Mouse (Mus musculus) R1 (cell line): ENCODE results near the gene Prdm1.

ENCODE experiments used
- DNase-seq: peaks from one replicate; pipeline ENCODE4 v3.0.0-alpha.2; 2018; ENCODE audit warnings: low read depth, low spot score

The Prdm1 gene

GRCm38 (mm10) chr10:44528291-44529082 is at the start of gene Prdm1:
Prdm1 (minus strand) TSS chr10:44528501.
- DNase-seq: peak; percentile 50

DNA sequence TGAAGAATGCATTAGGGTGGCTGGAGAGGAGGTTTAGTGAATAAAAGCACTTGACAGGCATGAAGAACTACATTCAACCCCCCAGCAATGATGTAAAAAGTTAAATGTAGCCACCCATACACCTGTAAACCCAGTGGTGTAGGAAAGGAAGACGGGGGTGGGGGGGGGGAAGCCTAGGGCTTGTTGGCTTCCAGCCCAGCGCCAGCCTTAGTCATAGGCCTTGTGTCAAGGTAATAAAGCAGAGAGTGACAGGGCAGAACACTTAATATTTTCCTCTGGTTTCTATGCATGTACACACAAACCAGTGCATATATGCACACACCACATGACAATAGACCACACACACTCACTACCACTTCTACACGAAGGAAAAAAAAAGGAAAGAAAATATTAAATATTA is 37.7 kb upstream of the Prdm1 start:
- no peak for DNase-seq

DNA sequence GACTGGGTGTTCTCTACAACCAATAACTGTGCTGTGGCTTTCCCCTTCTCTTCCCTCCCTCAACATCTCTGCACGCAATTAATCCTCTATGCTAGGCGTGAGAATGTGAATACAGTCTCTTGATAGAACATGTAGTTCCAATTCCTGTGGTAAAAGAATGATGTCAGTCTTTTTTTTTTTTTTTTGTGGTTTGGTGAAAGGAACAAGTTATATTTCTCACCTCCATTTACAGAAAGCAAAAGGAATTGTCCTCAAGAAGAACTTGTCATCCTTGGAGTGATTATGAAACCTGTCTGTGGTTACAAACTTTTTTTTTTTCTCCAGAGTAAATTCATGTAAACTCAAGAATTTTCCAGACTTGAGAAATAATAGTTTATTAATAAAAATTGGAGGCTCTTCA is 36.8 kb upstream of the Prdm1 start:
- DNase-seq: no peak

- DNase-seq: no peak
These were observed 28.5 kb upstream of the Prdm1 start for GRCm38 (mm10) chr10:44556845-44557244.

GRCm38 (mm10) chr10:44555317-44555716 is 27.0 kb upstream of the Prdm1 start:
- DNase-seq: no peak

DNA sequence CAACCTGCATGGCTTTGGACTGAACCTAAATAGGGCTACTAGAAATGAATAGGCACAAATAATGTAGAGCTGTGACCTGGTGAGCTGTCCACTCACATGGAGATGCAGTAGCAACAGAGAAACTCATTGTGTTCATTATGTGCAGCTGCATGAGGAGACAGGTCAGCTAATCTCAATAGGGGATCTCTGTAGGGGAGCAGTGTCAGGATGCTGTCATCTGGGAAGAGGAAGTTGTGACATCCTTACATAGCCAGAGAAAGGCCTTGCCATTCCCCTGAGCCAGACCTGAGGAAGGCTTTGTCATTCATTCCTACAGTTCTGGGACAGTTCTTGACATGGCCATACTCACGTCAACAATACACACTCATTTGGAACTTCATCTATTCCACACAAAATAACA is 25.3 kb upstream of the Prdm1 start:
- DNase-seq: peak; percentile 24

DNA sequence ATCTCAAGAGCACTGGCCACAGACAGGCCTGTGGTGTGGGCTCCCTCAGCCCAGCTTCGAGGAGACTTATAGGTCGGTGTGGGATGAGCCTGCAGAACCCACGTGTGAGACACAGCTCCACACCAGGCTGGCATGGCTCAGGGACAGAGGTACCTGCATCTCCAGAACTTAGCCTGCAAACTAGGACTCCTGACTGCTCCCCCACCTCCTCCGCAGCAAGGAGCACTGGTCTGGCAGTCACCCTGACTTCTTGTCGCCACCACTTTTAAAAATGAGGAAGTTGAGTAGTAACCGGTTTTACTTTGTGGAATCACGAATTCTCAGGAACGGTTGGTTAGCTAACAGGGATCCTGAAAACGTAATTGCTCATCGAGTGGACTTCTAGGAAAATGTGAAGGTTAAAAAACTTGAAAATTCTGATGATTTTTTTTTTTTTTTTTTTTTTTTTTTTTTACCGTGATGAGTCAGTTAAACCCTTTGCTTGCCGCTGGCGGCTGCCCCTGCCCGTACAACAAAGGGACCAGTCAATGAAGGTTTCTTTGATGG is 10.8 kb upstream of the Prdm1 start:
- peak; percentile 4 for DNase-seq

DNA sequence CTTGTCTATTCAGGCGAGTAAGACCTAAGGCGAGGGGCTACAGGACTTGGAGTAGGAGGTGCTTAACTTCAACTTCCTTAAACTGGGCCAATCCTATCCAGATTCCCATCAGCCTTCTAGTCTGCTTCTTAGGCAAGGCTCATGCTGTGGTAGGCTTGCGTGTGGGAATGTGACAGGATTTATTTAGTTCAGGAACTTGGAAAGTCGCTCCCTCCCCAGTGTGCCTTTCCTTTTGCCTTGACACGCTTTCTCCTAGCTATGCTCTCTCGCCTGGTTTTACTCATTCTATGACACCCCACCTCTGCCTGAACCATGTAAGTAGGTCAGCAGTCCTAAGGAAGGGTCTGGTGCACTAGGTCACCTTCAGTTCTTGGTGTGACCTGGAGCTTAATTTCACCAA is 9.8 kb upstream of the Prdm1 start:
- DNase-seq: no peak

GRCm38 (mm10) chr10:44530067-44530360 is 1.7 kb upstream of the Prdm1 start:
- DNase-seq: no peak

DNA sequence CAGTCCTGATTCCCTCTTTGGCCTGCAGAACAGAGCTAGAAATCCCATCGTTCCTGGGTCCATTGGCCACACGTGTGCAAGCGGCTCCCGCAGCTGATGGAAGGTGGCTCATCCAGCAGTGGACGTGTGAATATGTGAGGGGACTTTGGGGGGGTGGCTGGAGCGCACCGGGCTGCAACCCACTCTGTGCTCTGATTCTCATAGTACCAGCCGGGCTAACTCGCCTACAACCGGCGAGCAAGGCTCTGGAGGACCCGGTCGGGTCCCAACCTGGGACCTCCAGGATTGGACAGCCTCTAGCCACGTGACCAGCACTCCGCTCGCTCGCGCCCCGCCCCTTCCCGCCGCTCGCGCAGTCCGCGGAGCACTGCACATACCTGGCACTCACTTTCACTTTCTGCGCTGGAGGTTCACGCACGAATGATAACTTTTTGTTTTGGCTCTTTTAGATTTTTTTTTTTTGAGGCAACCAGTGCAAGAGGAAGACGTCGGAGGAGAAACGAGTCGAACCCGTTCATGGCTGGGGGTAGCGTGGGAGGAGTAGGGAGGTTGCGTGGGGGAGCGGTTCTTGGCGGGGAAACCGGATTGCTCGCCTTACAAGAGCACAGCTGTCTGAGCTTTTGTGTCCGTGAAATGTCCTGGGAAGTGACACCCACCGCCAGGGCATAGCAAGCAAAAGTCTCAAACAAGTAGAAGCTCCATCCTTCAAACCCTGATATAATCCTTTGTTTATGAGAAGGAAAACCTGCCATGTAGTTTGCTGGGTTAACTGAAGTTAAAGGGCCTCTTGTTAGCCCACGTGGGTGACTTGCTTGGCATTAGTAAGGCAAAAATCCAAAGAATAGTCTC is 1.1 kb upstream of the Prdm1 start:
- DNase-seq: peak; percentile 90

GRCm38 (mm10) chr10:44527651-44528050 is 650 bp downstream of the Prdm1 start:
- DNase-seq: no peak

DNA sequence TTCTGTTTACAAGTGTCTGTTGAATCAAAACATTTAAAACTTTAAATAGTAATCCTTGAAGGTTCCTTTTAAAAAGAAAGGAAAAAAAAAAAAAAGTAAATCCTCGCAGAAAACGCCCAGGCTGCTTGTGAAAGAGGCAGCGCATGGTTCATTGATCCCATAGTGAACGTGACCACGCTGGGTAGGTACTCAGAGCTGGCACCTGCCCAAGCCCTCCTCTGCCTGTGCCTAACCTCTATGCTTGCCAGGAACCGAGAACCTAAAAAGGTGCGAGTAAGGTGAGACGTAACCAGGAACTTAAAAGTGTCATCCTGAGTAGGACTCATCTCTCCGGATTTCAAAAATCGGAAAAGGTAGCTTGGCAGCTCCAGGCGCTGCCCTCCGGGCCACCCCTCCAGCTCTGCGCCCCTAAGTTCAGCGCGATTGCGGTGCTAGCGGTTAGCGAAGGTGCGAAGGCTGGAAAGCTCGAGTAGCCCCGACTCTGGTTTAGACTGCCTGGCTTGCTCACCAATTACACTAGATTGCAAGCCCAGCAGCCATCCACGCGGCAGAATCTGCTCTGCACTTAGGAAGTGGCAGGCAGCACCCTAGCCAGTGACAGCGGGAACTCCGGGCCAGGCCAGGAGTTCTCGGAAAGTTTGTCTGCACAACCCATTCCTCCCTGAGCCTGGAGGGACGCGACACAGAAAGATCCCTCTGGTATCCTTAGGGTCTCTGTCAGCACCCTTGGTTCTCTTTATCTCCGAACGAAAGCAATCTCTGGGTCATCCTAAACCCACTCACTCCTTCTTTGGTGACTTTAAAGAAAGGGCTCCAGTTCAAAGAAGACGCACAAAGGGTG is 1.3 kb downstream of the Prdm1 start:
- peak; percentile 47 for DNase-seq

DNA sequence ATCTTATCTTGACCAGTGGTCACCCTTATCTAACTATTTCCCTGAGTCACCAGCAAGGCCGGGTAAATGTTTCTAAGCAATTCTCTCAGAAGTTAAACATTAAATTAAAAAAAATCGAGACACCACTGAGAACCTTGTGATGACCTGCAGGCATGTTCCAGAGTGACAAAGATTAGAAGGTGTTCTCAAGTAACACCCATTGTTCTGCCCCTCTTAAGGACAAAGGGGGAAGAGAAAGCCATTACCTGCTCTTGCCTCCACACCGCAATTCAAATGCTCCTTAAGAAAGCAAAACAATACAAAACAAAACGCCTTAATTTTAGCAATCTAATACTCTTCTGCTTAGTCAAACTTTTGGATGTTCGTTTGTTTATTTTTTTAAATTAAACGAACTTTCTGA is 8.1 kb downstream of the Prdm1 start:
- peak; percentile 28 for DNase-seq

DNA sequence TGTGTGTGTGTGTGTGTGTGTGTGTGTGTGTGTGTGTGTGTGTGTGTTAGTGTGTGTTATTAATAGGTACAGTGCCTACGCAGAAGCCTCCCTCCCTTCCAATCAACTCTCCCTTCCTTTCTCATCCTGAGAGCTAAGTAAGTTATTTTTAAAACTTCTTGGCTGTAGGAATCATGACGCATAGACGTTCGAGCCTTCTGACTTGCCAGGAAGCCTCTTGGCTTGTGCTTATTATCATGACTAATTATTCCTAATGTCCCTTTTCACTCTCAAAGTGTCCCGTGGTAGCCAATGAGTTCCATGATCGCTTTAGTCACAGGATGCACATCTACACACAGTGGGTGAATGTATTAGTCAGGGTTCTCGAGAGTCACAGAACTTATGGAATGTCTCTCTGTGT is 9.7 kb downstream of the Prdm1 start:
- no peak for DNase-seq

DNA sequence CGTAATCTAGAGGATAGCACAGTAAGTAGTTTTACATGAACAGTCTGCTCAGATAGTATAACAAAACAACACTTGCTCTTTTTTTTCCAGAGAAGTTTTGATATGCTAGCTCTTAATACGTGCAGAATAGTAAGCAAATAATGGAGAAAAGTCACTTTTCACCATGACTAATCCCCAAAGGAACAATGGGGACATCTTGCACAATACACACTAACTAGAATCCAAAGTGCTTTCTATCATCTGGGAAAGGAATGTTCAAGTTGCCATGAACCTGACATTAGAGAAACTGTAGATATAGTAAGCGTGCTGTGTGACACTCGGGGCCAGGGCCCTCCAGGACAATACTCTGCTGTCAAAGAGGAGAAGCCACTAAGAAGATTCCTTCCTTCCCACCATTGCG is 15.2 kb downstream of the Prdm1 start:
- DNase-seq: no peak

DNA sequence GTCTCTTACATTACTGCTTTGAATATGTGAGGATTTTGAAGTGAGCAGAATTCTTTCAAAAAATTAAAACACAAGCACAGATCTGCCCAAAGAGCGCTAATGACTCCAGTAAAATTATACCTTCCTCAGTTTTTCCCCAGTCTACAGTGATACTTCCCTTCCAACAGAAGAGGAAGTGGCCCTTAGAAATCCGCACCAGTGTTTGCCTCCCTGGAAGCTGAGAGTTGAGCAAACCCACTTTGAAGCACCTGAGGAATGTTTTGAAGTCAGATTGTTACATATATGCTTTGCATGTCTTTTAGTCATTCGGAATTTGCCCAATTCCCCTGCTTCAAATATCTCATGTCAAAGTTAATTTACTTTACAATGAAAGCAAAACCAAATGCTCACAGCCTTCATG is 17.3 kb downstream of the Prdm1 start:
- no peak for DNase-seq

GRCm38 (mm10) chr10:44508649-44509048 is 19.7 kb downstream of the Prdm1 start:
- no peak for DNase-seq

- no peak for DNase-seq
These were observed 20.3 kb downstream of the Prdm1 start for GRCm38 (mm10) chr10:44507984-44508383.

GRCm38 (mm10) chr10:44502891-44503290 is 25.4 kb downstream of the Prdm1 start:
- DNase-seq: no peak

- no peak for DNase-seq
These were observed 28.3 kb downstream of the Prdm1 start for GRCm38 (mm10) chr10:44499897-44500519.

- no peak for DNase-seq
These were observed 34.3 kb downstream of the Prdm1 start for GRCm38 (mm10) chr10:44493818-44494492.
